In the genomic region with DNA sequence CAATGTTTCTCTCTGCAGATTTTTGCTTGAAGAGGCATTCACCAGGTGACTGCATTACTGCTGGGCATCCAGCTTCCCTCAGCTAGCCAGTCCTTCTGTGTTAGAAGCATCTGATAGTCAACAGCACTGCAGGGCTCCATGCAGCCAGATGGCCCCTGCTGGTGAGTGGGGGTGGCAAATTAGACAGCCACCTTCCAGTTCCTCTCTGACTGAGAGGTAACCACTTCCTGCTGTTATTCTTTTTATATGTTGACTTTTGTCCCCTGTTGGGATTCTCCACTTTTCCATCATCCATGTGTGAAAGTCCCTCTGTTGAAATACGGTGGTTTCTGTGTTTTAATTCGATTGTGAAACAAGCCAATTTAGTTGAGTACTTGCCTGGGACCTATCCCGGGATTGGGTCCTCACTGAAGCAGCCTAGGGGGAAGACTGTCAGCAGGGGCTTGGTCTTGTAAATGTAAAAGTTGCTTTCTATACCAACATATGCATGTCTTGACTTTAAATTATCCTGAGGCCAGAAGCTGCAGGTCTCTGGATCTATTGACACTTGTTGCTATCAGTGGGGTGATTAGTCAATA, we compare ENCODE assay signal across 10 mouse cellular contexts. TPM values are rescaled to one million over a fixed set of nuclear protein-coding genes. Genes with fewer than 3 reads are reported as not detected.
DNase-seq lines count a peak whose midpoint lies in the region; ATAC-seq lines count a peak whose summit lies in the region.
"Had no signal": no experiment of that assay in that cellular context is flagged by ENCODE, and none has a peak within 500 bp of the region (broad histone marks: within the 10 kb centered on the region; RNA-seq: fewer than 3 reads in every experiment).

No protein-coding gene starts in this region.

- H3K4me2 ChIP-seq in hindbrain, embryonic 16.5 days (ENCODE audit: low read length): no peak overlapping the region
- H3K4me2 ChIP-seq: kidney, embryonic 15.5 days had no signal

- no peak overlapping the region for H3K27ac ChIP-seq in hindbrain, embryonic 16.5 days (ENCODE audit: low read depth, low read length)
- H3K27ac ChIP-seq: kidney, embryonic 15.5 days had no signal

- H3K27me3 ChIP-seq in hindbrain, embryonic 16.5 days (replicated peaks; ENCODE audit: control insufficient read depth, insufficient read depth, low read length): no peaks in the 10 kb centered on the region
- H3K27me3 ChIP-seq: kidney, embryonic 15.5 days had no signal

- peak; percentile 78 for DNase-seq in A20 (ENCODE audit: low read depth, low spot score)
- DNase-seq in CD4-positive helper T cell, adult 2 months (ENCODE audit: low read depth, low spot score): peak; percentile 22
- DNase-seq in cerebellum, adult 9-10 months: peak; percentile 3
- DNase-seq in natural killer cell, adult 2 months (ENCODE audit: low spot score in 2 of 2): peak; percentile 4 to 31
- no peak for DNase-seq in ovary, postnatal 14 days (ENCODE audit: low spot score)
- no peak for DNase-seq in right cerebral cortex, postnatal 10 days (ENCODE audit: low spot score in 2 of 2)
- DNase-seq: gastrocnemius, postnatal 36 days; heart, postnatal 36 days had no signal

- H3K9ac ChIP-seq in hindbrain, embryonic 16.5 days (ENCODE audit: low read depth, low read length): no peak overlapping the region
- H3K9ac ChIP-seq: kidney, embryonic 15.5 days had no signal

- WGBS in hindbrain, embryonic 16.5 days: 52% methylated on average over 3 of the region's 3 CpGs

- H3K36me3 ChIP-seq in hindbrain, embryonic 16.5 days (ENCODE audit: control insufficient read depth, insufficient read depth, low read length): no peaks in the 10 kb centered on the region
- H3K36me3 ChIP-seq: kidney, embryonic 15.5 days had no signal

- ATAC-seq in hindbrain, embryonic 16.5 days: no peak

- H3K4me1 ChIP-seq in hindbrain, embryonic 16.5 days (ENCODE audit: control insufficient read depth, insufficient read depth, low read depth, low read length): no peaks in the 10 kb centered on the region
- H3K4me1 ChIP-seq: kidney, embryonic 15.5 days had no signal

- H3K4me3 ChIP-seq in hindbrain, embryonic 16.5 days (ENCODE audit: low read length): no peak overlapping the region
- H3K4me3 ChIP-seq: kidney, embryonic 15.5 days had no signal

- no peaks in the 10 kb centered on the region for H3K9me3 ChIP-seq in hindbrain, embryonic 16.5 days (ENCODE audit: control insufficient read depth, low read length)
- H3K9me3 ChIP-seq: kidney, embryonic 15.5 days had no signal

RNA-seq across cellular contexts. Expression of a gene that starts 16.7 kb away (rescaled TPM):
- polyA plus RNA-seq in hindbrain, embryonic 16.5 days (2015; fragmentation: Nextera tagmentation; extraction: Ambion mirVana): 0.64 and 0.70 TPM in 2 replicates

Comparison
In these comparisons a context has a peak if more than half of its experiments do, and no peak if none do; other contexts are left out.
1. DNase-seq: peak in A20 (single experiment), CD4-positive helper T cell, adult 2 months (single experiment), cerebellum, adult 9-10 months (single experiment) and natural killer cell, adult 2 months (2 of 2); none in ovary, postnatal 14 days (single experiment) and right cerebral cortex, postnatal 10 days (0 of 2).